9 mouse cellular contexts compared by ENCODE assay signal in the genomic region with DNA sequence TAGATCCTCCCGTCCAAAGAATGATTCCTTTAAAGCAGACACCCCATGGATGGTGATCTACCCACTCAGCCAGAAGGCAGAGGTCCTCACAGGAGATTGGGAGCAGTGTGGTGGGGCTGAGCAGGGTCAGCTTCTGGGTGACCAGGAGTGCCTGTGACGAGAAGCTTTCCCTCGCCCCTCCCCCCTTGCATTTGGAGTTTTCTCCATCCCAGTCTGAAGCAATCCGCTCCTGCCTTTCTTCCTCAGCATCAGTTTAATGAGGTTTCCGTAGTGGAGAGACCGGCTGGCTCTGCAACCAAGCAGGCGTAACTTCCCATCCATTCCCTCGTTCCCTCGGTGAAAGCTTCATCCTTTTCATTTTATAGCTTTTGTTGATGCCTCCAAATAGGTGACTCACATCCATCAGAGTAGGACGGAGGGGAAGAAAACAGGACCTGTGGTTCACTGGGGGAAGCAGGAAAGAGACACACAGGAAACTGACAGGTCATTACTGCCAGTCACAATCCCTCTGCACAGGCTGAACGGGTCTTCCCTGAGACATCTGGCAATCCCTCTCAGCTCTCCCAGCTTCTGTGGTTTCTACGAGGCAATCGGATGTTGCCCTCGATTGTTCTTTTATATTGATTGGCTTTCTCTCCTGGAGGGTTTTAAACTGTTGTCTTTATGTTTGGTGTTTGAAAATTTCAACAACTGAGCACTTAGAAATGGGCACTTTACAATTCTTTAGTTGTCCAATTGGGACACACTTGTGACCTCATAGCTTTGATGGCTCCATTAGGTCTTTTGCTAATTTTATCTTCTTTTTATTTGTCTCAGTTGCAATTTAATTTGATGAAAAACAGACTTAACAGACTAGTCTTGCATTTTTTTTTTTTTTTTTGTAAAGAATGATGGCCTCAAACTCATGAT.
DNase-seq lines count a peak whose midpoint lies in the region; ATAC-seq lines count a peak whose summit lies in the region.
"Had no signal": no experiment of that assay in that cellular context is flagged by ENCODE, and none has a peak within 500 bp of the region (broad histone marks: within the 10 kb centered on the region; RNA-seq: fewer than 3 reads in every experiment).

No protein-coding gene starts in this region.

- H3K4me2 ChIP-seq in liver, embryonic 11.5 days: peak overlapping the region; percentile 34
- H3K4me2 ChIP-seq in hindbrain, embryonic 12.5 days (replicated peaks): no peak overlapping the region

- H3K27ac ChIP-seq in liver, embryonic 11.5 days (ENCODE audit: low read depth, low read length): no peak overlapping the region
- peak overlapping the region; percentile 55 for H3K27ac ChIP-seq in hindbrain, embryonic 12.5 days

- H3K27me3 ChIP-seq in liver, embryonic 11.5 days (replicated peaks; ENCODE audit: control insufficient read depth, insufficient read depth, low read length): no peaks in the 10 kb centered on the region
- no peaks in the 10 kb centered on the region for H3K27me3 ChIP-seq in hindbrain, embryonic 12.5 days

- peak; percentile 31 for DNase-seq in liver, embryonic 11.5 days (ENCODE audit: low spot score)
- DNase-seq in liver: no peak
- DNase-seq in B cell, adult 2 months: no peak
- no peak for DNase-seq in left cerebral cortex, adult 11 months (ENCODE audit: low spot score)
- no peak for DNase-seq in thymus, adult 18-20 months
- DNase-seq: kidney, adult 2 months; thymus, adult 2 months had no signal

- ATAC-seq in liver, embryonic 11.5 days (replicated peaks; ENCODE audit: low FRiP score): no peak
- no peak for ATAC-seq in hindbrain, embryonic 12.5 days (ENCODE audit: low FRiP score)
- 0 out of 2 replicates have a peak, but pooled peaks have one; percentile 20 for ATAC-seq in megakaryocyte, adult 5-6 weeks (ENCODE audit: poor library complexity, severe bottlenecking)

- H3K9me3 ChIP-seq in liver, embryonic 11.5 days (ENCODE audit: control insufficient read depth, low read length): no peaks in the 10 kb centered on the region
- H3K9me3 ChIP-seq in hindbrain, embryonic 12.5 days (replicated peaks): no peaks in the 10 kb centered on the region

- 20% methylated on average over 14 of the region's 14 CpGs for WGBS in liver, embryonic 11.5 days
- 32% methylated on average over 14 of the region's 14 CpGs for WGBS in hindbrain, embryonic 12.5 days

- H3K4me3 ChIP-seq in liver, embryonic 11.5 days (ENCODE audit: low read depth, low read length): no peak overlapping the region
- H3K4me3 ChIP-seq in hindbrain, embryonic 12.5 days: no peak overlapping the region

- H3K4me1 ChIP-seq in liver, embryonic 11.5 days (replicated peaks; ENCODE audit: control insufficient read depth, insufficient read depth, low read length): peaks cover 28% of the 10 kb centered on the region
- peaks cover 12% of the 10 kb centered on the region for H3K4me1 ChIP-seq in hindbrain, embryonic 12.5 days

- H3K36me3 ChIP-seq in liver, embryonic 11.5 days (ENCODE audit: control insufficient read depth, insufficient read depth, low read length): no peaks in the 10 kb centered on the region
- H3K36me3 ChIP-seq in hindbrain, embryonic 12.5 days: no peaks in the 10 kb centered on the region

- H3K9ac ChIP-seq in liver, embryonic 11.5 days (ENCODE audit: low read depth, low read length): no peak overlapping the region
- H3K9ac ChIP-seq in hindbrain, embryonic 12.5 days: no peak overlapping the region
